Mouse (Mus musculus) cerebellum, adult 11 months (tissue): ENCODE measurements at regions not wholly inside any gene's neighbourhood (a gene's known extent, or its start where the extent isn't known, plus 50 kb on each side); places are given as distances from the start of the nearest gene placed in this dataset.

ENCODE experiments used
- DNase-seq: peaks from one replicate; pipeline ENCODE4 v3.0.0; 2022

DNA sequence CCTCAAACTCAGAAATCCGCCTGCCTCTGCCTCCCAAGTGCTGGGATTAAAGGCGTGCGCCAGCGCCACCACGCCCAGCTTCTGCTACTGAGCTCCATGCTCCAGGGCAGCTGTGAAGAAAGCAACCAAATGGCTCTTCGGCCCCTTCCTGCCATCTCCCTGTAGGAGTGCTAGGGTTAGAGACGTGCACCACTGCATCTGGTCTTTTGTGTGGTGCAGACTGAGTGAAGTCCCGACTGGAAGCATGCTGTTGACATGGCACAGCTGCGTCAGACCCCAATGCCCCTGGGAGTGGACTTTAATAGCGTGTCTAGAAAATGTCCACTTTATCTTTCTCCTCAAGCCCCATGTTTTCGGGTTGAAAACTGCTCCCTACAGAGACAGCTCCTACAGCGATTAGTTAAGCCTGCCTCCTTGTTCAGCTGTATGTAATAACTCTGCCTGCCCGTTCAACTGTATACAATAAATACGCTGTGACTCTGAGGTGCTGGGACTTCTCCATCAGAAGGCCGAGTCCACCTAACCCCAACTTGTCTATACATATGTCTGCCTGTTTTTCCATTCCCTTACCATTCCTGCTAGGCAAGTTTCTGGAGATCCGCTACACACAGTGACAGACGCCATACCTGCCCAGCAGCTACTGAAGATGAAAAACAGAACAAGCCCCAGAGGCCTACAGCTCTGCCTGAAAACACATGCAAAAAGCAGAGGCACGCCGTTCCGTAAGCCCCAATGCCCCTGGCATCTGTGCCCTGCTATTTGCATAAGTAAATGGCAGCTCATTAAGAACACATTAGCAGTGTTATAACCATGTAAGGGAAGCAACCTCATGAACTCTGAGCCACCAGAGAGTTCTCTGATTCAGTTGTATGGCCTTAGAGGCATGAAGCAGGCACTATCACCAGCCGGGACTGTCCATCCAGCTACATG is 105.2 kb downstream of the Ier5 start:
- DNase-seq, result no peak

GRCm38 (mm10) chr1:154983325-154983724 is 99.0 kb upstream of the Cacna1e start:
- DNase-seq, result peak; percentile 69

DNA sequence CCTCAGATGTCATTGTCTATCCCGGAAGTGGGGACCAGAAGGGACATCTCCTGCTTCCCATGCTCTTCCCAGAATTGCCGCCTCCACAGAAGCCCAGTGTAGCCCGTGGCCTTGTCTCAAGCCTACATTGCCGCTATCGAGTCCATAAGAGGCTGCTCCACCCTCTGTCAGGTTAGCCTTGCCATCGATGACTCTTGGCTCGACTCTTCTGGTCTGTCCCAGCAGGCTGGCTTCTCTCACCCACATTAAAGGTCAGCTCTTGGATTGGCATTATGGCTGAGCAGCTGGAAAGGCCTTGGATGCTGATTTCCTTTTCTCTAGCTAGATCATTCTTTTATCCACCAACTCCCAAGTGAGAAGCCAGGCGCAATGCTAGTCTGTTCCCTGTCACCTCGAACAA is 98.5 kb upstream of the Cacna1e start:
- DNase-seq, result no peak

DNA sequence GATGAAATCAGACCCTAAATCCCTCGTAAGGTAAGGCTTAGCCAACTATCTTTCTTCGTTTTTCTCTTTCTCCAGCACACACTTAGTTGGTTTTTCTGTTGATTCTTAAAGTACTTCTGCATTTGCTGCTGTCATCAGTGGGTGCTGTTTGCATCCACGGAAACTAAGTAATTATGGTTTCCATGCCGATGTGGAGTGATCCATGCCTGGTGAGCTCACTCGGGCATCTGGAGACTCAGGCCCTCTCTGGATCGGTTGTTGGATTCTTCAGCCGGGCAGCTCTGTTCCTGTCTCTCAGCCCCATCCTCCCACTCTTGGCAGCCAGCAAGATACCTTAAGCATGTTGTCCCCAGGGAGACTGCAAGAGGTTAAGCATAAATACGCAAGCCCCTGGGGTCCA is 97.4 kb upstream of the Cacna1e start:
- DNase-seq, result no peak

- no peak for DNase-seq
Measured at GRCm38 (mm10) chr1:154975732-154976131, 91.4 kb upstream of the Cacna1e start.

DNA sequence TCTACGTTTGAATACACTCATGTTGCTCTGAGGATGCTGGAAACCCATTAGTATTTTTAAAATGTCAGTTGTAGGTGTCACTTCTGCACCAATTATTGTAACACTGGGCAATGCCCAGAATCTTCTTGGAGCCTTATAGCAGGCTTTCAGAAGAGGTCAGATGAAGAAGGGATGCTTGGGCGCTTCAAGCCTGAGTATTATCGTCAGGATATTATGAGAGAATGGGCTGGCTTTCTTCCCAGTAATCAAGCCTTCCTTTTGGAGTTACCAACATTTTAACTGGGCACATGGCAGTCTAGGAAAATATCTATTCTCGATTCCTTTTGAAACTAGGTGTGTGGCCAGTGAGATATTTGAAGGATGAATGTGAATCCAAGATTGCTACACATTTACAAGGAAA is 77.0 kb upstream of the Cacna1e start:
- DNase-seq, result no peak

- no peak for DNase-seq
Measured at GRCm38 (mm10) chr1:154956625-154957031, 72.3 kb upstream of the Cacna1e start.

DNA sequence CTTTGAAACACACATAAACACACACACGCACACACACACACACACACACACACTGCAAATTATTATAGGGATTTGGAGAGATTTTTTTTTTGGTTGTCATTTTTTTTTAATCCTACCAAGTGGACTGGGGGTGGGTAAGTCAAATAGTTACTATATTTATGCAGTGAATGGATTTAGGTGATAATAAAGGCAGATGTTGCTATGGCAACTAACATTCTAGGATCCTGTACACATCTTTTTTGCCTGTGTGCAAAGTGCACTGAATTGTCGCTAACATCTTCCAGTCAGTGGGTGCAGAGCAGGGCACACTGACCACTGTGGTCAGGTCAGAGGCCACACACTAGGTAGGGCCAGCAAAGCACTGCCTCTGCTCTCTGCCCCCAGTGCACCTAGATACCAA is 68.4 kb upstream of the Cacna1e start:
- DNase-seq, result no peak
